Mouse (Mus musculus) liver, postnatal 0 days (tissue): ENCODE data around the gene Plcd3.

Experiments used
- CTCF ChIP-seq: sonication (generic); IDR thresholded peaks from 2 replicates; pipeline ENCODE4 v1.5.1; 2016; ENCODE audit warnings: antibody characterized with exemption, low read depth
- EP300 ChIP-seq: IDR thresholded peaks from 2 replicates; pipeline ENCODE4 v1.6.1; 2016; ENCODE audit warnings: antibody characterized with exemption, low read depth, mild to moderate bottlenecking

- TF ChIP-seq EP300 (no peak), CTCF (no peak)
Measured at GRCm38 (mm10) chr11:103120315-103120714, 18.9 kb upstream of the Plcd3 start.
